Mouse (Mus musculus) gastrocnemius, postnatal 14 days (tissue): Measurements from ENCODE around the gene Txndc5. TPM values are rescaled to one million over a fixed set of nuclear protein-coding genes. Genes with fewer than 3 reads are reported as not detected.
A peak's percentile ranks its signal among the peaks of the same experiment; 100 is the strongest.

Source experiments
- DNase-seq: peaks from one replicate; pipeline ENCODE4 v3.0.0; 2021; ENCODE audit warnings: mixed read lengths
- intact Hi-C: fragments of 180-260 bp; cut with DNase I; formaldehyde crosslinking; loops from one replicate; pipeline ENCODE4 v1.15.1; 2025; ENCODE audit warnings: low total_unique reads
- total RNA-seq, 2 experiments: library from RNA; stranded (reverse); gene quantifications; 2 replicates each; pipeline ENCODE4 v1.2.3; 2021

The Txndc5 gene
- total RNA-seq, 2 experiments from 2014 or later, result 36.4 to 46.9 TPM

GRCm38 (mm10) chr13:38527797-38528650 is 600 bp downstream of the Txndc5 start:
- intact Hi-C loops, result no loop called here
- DNase-seq, result peak; percentile 87

- intact Hi-C loops, result no loop called here
These were observed 1.4 kb downstream of the Txndc5 start for GRCm38 (mm10) chr13:38527041-38527796.

DNA sequence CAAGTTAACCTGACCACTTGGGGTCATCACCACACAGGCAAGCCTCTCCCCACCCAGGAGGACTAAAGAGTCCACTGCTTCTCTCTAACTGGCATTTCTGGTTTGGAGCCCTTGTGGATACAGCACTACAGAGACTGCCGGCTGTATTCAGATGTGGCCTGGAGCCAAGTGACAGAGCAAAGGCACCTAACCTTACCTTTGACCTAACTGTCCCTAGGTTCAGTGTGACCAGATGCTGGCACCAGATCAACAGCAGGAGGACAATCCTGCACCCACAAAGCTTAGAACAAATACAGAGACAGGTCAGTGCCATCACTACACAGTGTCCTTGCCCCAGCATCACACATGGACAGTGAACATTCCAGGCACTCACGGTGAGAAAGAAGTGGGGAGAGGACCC is 2.5 kb downstream of the Txndc5 start:
- intact Hi-C loops, result no loop called here
- no peak for DNase-seq

More at GRCm38 (mm10) chr13:38527041-38527796, 1.4 kb downstream of the Txndc5 start:
- DNase-seq, result no peak

- DNase-seq, result no peak
- intact Hi-C loops, result no loop called here
These were observed 3.4 kb downstream of the Txndc5 start for GRCm38 (mm10) chr13:38525261-38525660.

- intact Hi-C loops, result no loop called here
- DNase-seq, result no peak
These were observed 5.4 kb downstream of the Txndc5 start for GRCm38 (mm10) chr13:38523231-38523630.

- intact Hi-C loops, result no loop called here
These were observed 6.5 kb downstream of the Txndc5 start for GRCm38 (mm10) chr13:38522056-38522654.

GRCm38 (mm10) chr13:38520299-38520698 is 8.3 kb downstream of the Txndc5 start:
- intact Hi-C loops, result no loop called here

More at GRCm38 (mm10) chr13:38522056-38522654, 6.5 kb downstream of the Txndc5 start:
- DNase-seq, result no peak

DNA sequence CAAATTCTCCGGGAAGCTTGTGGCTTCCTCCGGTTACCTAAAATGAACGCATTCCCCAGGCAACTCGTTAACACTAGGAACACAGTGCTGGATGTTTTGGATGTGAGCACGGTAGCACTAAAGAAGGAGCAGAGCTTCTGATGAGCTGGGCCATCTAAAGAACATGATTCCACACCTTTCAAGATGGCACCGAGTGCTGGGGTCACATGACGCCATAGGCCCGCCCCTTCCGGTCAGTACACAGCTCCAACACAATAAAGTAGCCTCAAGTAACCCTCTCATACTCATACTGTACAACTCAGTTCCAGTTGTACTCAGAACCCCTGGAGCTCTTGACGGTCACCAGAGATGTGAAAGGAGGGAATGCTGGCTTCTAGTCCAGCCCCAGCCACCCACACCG is 12.0 kb downstream of the Txndc5 start:
- intact Hi-C loops, result no loop called here

More at GRCm38 (mm10) chr13:38520299-38520698, 8.3 kb downstream of the Txndc5 start:
- DNase-seq, result no peak

GRCm38 (mm10) chr13:38515845-38516244 is 12.8 kb downstream of the Txndc5 start:
- intact Hi-C loops, result no loop called here
- no peak for DNase-seq

More for the DNA sequence above, 12.0 kb downstream of the Txndc5 start:
- no peak for DNase-seq

- no peak for DNase-seq
- intact Hi-C loops, result no loop called here
These were observed 13.2 kb downstream of the Txndc5 start for GRCm38 (mm10) chr13:38515431-38515830.

GRCm38 (mm10) chr13:38513921-38514320 is 14.7 kb downstream of the Txndc5 start:
- DNase-seq, result no peak
- intact Hi-C loops, result no loop called here

GRCm38 (mm10) chr13:38511979-38512378 is 16.6 kb downstream of the Txndc5 start:
- peak; percentile 45 for DNase-seq
- intact Hi-C loops, result no loop called here

DNA sequence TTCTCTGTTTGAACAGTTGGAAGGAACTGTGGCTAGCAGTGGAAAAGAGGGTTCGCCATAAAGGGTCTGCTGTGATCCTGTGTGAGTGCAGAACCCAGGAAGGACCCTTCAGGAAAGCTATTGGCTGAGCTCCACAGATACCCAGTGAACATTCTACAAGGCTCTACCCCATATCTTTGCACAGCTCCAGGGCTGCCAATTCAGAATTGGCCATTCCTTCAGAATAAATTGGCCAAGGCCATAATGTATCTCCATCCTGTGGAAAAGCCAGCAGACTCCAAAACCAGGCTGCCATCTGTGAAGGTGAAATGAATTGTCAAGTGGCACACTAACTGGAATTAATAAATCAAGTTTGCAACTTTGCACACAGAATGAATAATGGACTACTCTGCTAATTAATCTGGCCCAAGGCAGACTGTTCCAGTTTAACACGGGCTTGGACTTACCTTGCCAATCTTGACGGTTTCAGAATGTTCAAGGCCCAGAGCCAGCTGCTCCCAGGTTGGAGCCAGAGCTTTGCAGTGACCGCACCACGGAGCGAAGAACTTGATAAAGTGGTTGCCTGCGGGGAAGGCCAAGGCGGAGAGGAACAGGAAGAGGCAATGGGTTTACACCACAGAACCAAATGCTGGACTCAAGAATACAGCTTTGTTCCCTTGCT is 18.8 kb downstream of the Txndc5 start:
- no peak for DNase-seq
- intact Hi-C loops, result loop anchor here (10.0 kb wide), 1 partner anchor 165 kb away; the partner anchor contains the start of gene Bmp6

GRCm38 (mm10) chr13:38506936-38507335 is 21.7 kb downstream of the Txndc5 start:
- intact Hi-C loops, result loop anchor here (10.0 kb wide), 1 partner anchor 162 kb away; the partner anchor contains the start of gene Bmp6

GRCm38 (mm10) chr13:38506320-38506719 is 22.3 kb downstream of the Txndc5 start:
- intact Hi-C loops, result loop anchor here (10.0 kb wide), 1 partner anchor 162 kb away; the partner anchor contains the start of gene Bmp6

More at GRCm38 (mm10) chr13:38506936-38507335, 21.7 kb downstream of the Txndc5 start:
- DNase-seq, result no peak

GRCm38 (mm10) chr13:38503137-38503849 is 25.3 kb downstream of the Txndc5 start:
- peak; percentile 50 for DNase-seq
- intact Hi-C loops, result loop anchor here (10.0 kb wide), 1 partner anchor 158 kb away; the partner anchor contains the start of gene Bmp6

More at GRCm38 (mm10) chr13:38506320-38506719, 22.3 kb downstream of the Txndc5 start:
- peak; percentile 59 for DNase-seq

GRCm38 (mm10) chr13:38501314-38501713 is 27.3 kb downstream of the Txndc5 start:
- intact Hi-C loops, result loop anchor here (10.0 kb wide), 1 partner anchor 157 kb away; the partner anchor contains the start of gene Bmp6

DNA sequence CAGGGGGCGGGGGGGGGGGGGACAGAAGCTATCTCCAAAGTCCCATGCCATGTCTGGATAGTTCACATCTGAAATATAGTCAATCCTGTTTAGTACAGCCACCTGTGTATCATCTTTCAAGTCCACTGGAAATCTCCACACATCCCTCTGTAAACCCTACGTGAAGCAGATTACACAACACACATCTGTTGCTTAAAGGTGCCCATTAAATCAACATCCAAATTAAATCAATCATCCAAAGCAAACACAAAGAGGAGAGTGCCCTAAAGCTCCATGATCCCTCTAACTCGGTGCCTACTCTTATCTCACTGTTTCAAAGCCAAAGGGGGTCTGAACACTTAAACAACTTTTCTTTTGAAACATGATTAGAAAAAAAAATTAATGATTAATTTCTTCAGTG is 31.9 kb downstream of the Txndc5 start:
- intact Hi-C loops, result no loop called here
- DNase-seq, result no peak

More at GRCm38 (mm10) chr13:38501314-38501713, 27.3 kb downstream of the Txndc5 start:
- no peak for DNase-seq
